8 mouse cellular contexts compared by ENCODE assay signal in the genomic region with DNA sequence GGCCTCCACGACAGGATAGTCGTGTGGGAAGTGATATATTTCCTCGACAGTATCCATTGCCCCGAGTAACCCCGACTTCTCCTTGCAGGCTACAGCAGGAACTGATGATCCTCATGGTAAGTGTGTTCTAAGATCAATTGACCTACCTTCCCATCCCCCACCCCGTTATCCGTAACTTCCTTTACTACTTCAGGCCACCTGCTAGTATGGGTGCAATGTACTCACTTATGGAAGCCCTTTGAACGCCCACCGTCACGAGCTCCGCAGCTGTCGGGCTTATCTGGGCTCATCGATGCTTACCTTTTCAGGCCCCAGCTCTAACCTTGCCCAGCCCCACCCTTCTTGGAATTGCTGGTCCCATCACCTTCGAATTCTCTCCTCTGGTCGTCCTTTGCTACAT. TPM values are rescaled to one million over a fixed set of nuclear protein-coding genes. Genes with fewer than 3 reads are reported as not detected.
DNase-seq lines count a peak whose midpoint lies in the region; ATAC-seq and TF ChIP-seq lines count a peak whose summit lies in the region.

No protein-coding gene starts in this region.

- peak overlapping the region; percentile 44; the same call in 1 of the 2 replicates for H3K9ac ChIP-seq in forebrain, postnatal 0 days

- no peaks in the 10 kb centered on the region for H3K27me3 ChIP-seq in forebrain, postnatal 0 days (ENCODE audit: insufficient read depth, low read length)

- peak overlapping the region; percentile 97 for H3K4me2 ChIP-seq in forebrain, postnatal 0 days (ENCODE audit: low read depth)

- 4% methylated on average over 15 of the region's 15 CpGs for WGBS in forebrain, postnatal 0 days
- 8% methylated on average over 15 of the region's 15 CpGs for WGBS in macrophage (ENCODE audit: missing documents)

- peaks cover 17% of the 10 kb centered on the region for H3K79me2 ChIP-seq in macrophage (ENCODE audit: inconsistent target)

- peaks cover 28% of the 10 kb centered on the region for H3K36me3 ChIP-seq in forebrain, postnatal 0 days (ENCODE audit: insufficient read depth)
- peaks cover 27% of the 10 kb centered on the region for H3K36me3 ChIP-seq in macrophage (ENCODE audit: inconsistent target)

- peak; percentile 35 for DNase-seq in embryo, embryonic 10.5 days (ENCODE audit: low spot score)
- no peak for DNase-seq in embryo, embryonic 9.5 days (ENCODE audit: extremely low spot score)
- DNase-seq in CD4-positive helper T cell, adult 2 months (ENCODE audit: low read depth, low spot score), result peak; percentile 47
- DNase-seq in forebrain, postnatal 0 days, result no peak
- DNase-seq in left cerebral cortex, adult 18-20 months (ENCODE audit: low spot score in 2 of 2), result no peak
- DNase-seq in B cell, adult 2 months, result no peak
- no peak for DNase-seq in frontal cortex, adult 2 months (ENCODE audit: extremely low spot score in 1 of 2, low spot score in 1 of 2)

- no peak for TF ChIP-seq CTCF in forebrain, postnatal 0 days (IDR thresholded peaks at IDR 0.05; ENCODE audit: low read depth)

- H3K4me3 ChIP-seq in forebrain, postnatal 0 days (ENCODE audit: low read depth, low read length), result peak overlapping the region; percentile 66
- peak overlapping the region; percentile 87 for H3K4me3 ChIP-seq in macrophage (ENCODE audit: inconsistent target)

- H3K9me3 ChIP-seq in forebrain, postnatal 0 days (ENCODE audit: low read length), result no peaks in the 10 kb centered on the region

- H3K27ac ChIP-seq in forebrain, postnatal 0 days (ENCODE audit: low read depth, low read length), result no peak overlapping the region
- peak overlapping the region; percentile 72 for H3K27ac ChIP-seq in macrophage

- no peaks in the 10 kb centered on the region; the same call in 1 of the 2 replicates for H3K4me1 ChIP-seq in forebrain, postnatal 0 days (ENCODE audit: insufficient read depth)

- no peak for ATAC-seq in forebrain, postnatal 0 days

RNA-seq across cellular contexts. Expression of a gene that starts 0.6 kb away (rescaled TPM):
- total RNA-seq in forebrain, postnatal 0 days (2014; rRNA removed), result 24.9 and 29.2 TPM in 2 replicates
- polyA plus RNA-seq in forebrain, postnatal 0 days (2015; fragmentation: Nextera tagmentation; extraction: Ambion mirVana), result 30.9 and 38.4 TPM in 2 replicates
- 1 to 10 TPM in 9 of 26 experiments, under 1 TPM in 1, not detected in 16; 0.94 to 5.8 (median 2.1) TPM for total RNA-seq in macrophage (2018; cell fraction: chromatin; rRNA removed)
- 10 to 100 TPM in 3 of 26 experiments, 1 to 10 TPM in 23; 1.0 to 15.5 (median 4.5) TPM for total RNA-seq in macrophage (2018; cell fraction: cytosol; rRNA removed)
- 1 to 10 TPM in 13 of 26 experiments, under 1 TPM in 6, not detected in 7; 0.57 to 4.0 (median 1.4) TPM for total RNA-seq in macrophage (2018; cell fraction: nucleus; rRNA removed)
- polyA plus RNA-seq in macrophage (2018), result 1.7 to 21.7 TPM (median 12.8 TPM) in 3 replicates
- not detected for total RNA-seq in left cerebral cortex, adult 18-20 months (2021)
- polyA plus RNA-seq in frontal cortex, adult 2 months (2012; rRNA removed), result 2.0 and 2.8 TPM in 2 replicates

RNA-seq across cellular contexts. Expression of a gene that starts 9.5 kb away (rescaled TPM):
- 0.38 and 2.9 TPM in 2 replicates for total RNA-seq in forebrain, postnatal 0 days (2014; rRNA removed)
- polyA plus RNA-seq in forebrain, postnatal 0 days (2015; fragmentation: Nextera tagmentation; extraction: Ambion mirVana), result 0.50 and 0.63 TPM in 2 replicates
- 1 to 10 TPM in 2 of 26 experiments, not detected in 24; 1.5 to 1.7 TPM for total RNA-seq in macrophage (2018; cell fraction: chromatin; rRNA removed)
- total RNA-seq in macrophage (2018; cell fraction: cytosol; rRNA removed), result not detected
- total RNA-seq in macrophage (2018; cell fraction: nucleus; rRNA removed), result 1 to 10 TPM in 1 of 26 experiments, not detected in 25; 1.0 TPM
- not detected in 3 replicates for polyA plus RNA-seq in macrophage (2018)
- total RNA-seq in left cerebral cortex, adult 18-20 months (2021), result 1 to 10 TPM; 1.7 TPM
- 0.96 and 3.9 TPM in 2 replicates for polyA plus RNA-seq in frontal cortex, adult 2 months (2012; rRNA removed)

RNA-seq across cellular contexts. Expression of a gene that starts 15.3 kb away (rescaled TPM):
- total RNA-seq in forebrain, postnatal 0 days (2014; rRNA removed), result 72.0 and 77.5 TPM in 2 replicates
- 48.5 and 50.2 TPM in 2 replicates for polyA plus RNA-seq in forebrain, postnatal 0 days (2015; fragmentation: Nextera tagmentation; extraction: Ambion mirVana)
- total RNA-seq in macrophage (2018; cell fraction: chromatin; rRNA removed), result 10 to 100 TPM in 14 of 26 experiments, 1 to 10 TPM in 12; 2.6 to 40.5 (median 11.0) TPM
- total RNA-seq in macrophage (2018; cell fraction: cytosol; rRNA removed), result 10 to 100 TPM in 2 of 26 experiments, 1 to 10 TPM in 24; 3.7 to 10.5 (median 6.8) TPM
- 10 to 100 TPM in 8 of 26 experiments, 1 to 10 TPM in 18; 2.4 to 25.0 (median 5.7) TPM for total RNA-seq in macrophage (2018; cell fraction: nucleus; rRNA removed)
- polyA plus RNA-seq in macrophage (2018), result 7.1 to 8.5 TPM (median 7.3 TPM) in 3 replicates
- total RNA-seq in left cerebral cortex, adult 18-20 months (2021), result 10 to 100 TPM; 52.9 to 57.0 TPM
- 59.9 and 60.9 TPM in 2 replicates for polyA plus RNA-seq in frontal cortex, adult 2 months (2012; rRNA removed)

RNA-seq across cellular contexts. Expression of a gene that starts 24.5 kb away (rescaled TPM):
- total RNA-seq in forebrain, postnatal 0 days (2014; rRNA removed), result 23.2 and 26.1 TPM in 2 replicates
- polyA plus RNA-seq in forebrain, postnatal 0 days (2015; fragmentation: Nextera tagmentation; extraction: Ambion mirVana), result 52.3 and 60.1 TPM in 2 replicates
- total RNA-seq in macrophage (2018; cell fraction: chromatin; rRNA removed), result 100 to 1,000 TPM in 1 of 26 experiments, 10 to 100 TPM in 25; 39.0 to 101 (median 55.4) TPM
- 10 to 100 TPM; 16.5 to 22.4 (median 19.9) TPM for total RNA-seq in macrophage (2018; cell fraction: cytosol; rRNA removed)
- total RNA-seq in macrophage (2018; cell fraction: nucleus; rRNA removed), result 10 to 100 TPM; 18.5 to 40.3 (median 29.0) TPM
- 20.7 to 27.5 TPM (median 21.6 TPM) in 3 replicates for polyA plus RNA-seq in macrophage (2018)
- total RNA-seq in left cerebral cortex, adult 18-20 months (2021), result 10 to 100 TPM; 34.5 to 37.5 TPM
- polyA plus RNA-seq in frontal cortex, adult 2 months (2012; rRNA removed), result 44.3 and 46.4 TPM in 2 replicates

RNA-seq across cellular contexts. Expression of a gene that starts 24.5 kb away (rescaled TPM):
- total RNA-seq in forebrain, postnatal 0 days (2014; rRNA removed), result 0.54 and 0.81 TPM in 2 replicates
- 0.89 and 1.1 TPM in 2 replicates for polyA plus RNA-seq in forebrain, postnatal 0 days (2015; fragmentation: Nextera tagmentation; extraction: Ambion mirVana)
- under 1 TPM in 3 of 26 experiments, not detected in 23; 0.36 to 0.70 (median 0.43) TPM for total RNA-seq in macrophage (2018; cell fraction: chromatin; rRNA removed)
- not detected for total RNA-seq in macrophage (2018; cell fraction: cytosol; rRNA removed)
- 1 to 10 TPM in 1 of 26 experiments, under 1 TPM in 3, not detected in 22; 0.41 to 1.7 (median 0.83) TPM for total RNA-seq in macrophage (2018; cell fraction: nucleus; rRNA removed)
- not detected in 3 replicates for polyA plus RNA-seq in macrophage (2018)
- 1 to 10 TPM; 1.3 to 1.5 TPM for total RNA-seq in left cerebral cortex, adult 18-20 months (2021)
- 2.4 and 3.3 TPM in 2 replicates for polyA plus RNA-seq in frontal cortex, adult 2 months (2012; rRNA removed)

Comparison
In these comparisons a context has a peak if more than half of its experiments do, and no peak if none do; other contexts are left out.
1. DNase-seq: peak in embryo, embryonic 10.5 days (single experiment) and CD4-positive helper T cell, adult 2 months (single experiment); none in embryo, embryonic 9.5 days (single experiment), forebrain, postnatal 0 days (single experiment), left cerebral cortex, adult 18-20 months (0 of 2), B cell, adult 2 months (0 of 2) and frontal cortex, adult 2 months (0 of 2).